Mouse (Mus musculus) embryonic facial prominence, embryonic 15.5 days (tissue): ENCODE results near the gene Plekha8. TPM values are rescaled to one million over a fixed set of nuclear protein-coding genes. Genes with fewer than 3 reads are reported as not detected.

Experiments
- ATAC-seq: fragments of 200-750 bp; cut with Nextera tagmentation; 2 replicates; pipeline ENCODE4 v1.8.0; 2017; ENCODE audit warnings: low read depth, moderate TSS enrichment; ENCODE audit not compliant: insufficient number of reproducible peaks, low FRiP score, low TSS enrichment
- H3K27ac ChIP-seq: fragments of 300-500 bp; sonication (generic); replicated peaks from 2 replicates; pipeline ENCODE4 v1.5.1; 2015; ENCODE audit warnings: mild to moderate bottlenecking, inconsistent platforms
- H3K27me3 ChIP-seq: fragments of 300-500 bp; sonication (generic); 2 replicates; pipeline ENCODE4 v1.6.1; 2015; ENCODE audit warnings: inconsistent platforms
- H3K36me3 ChIP-seq: fragments of 300-500 bp; sonication (generic); 2 replicates; pipeline ENCODE4 v1.6.1; 2015; ENCODE audit warnings: mild to moderate bottlenecking, inconsistent platforms
- H3K4me1 ChIP-seq: fragments of 300-500 bp; sonication (generic); 2 replicates; pipeline ENCODE4 v1.6.1; 2015; ENCODE audit warnings: inconsistent platforms
- H3K4me2 ChIP-seq: fragments of 300-500 bp; sonication (generic); replicated peaks from 2 replicates; pipeline ENCODE4 v1.6.1; 2015; ENCODE audit warnings: mild to moderate bottlenecking, inconsistent platforms
- H3K4me3 ChIP-seq: fragments of 300-500 bp; sonication (generic); replicated peaks from 2 replicates; pipeline ENCODE4 v1.5.1; 2015; ENCODE audit warnings: mild to moderate bottlenecking, inconsistent platforms
- H3K9ac ChIP-seq: fragments of 300-500 bp; sonication (generic); 2 replicates; pipeline ENCODE4 v1.6.1; 2015; ENCODE audit warnings: inconsistent platforms
- H3K9me3 ChIP-seq: fragments of 300-500 bp; sonication (generic); replicated peaks from 2 replicates; pipeline ENCODE4 v1.6.1; 2016; ENCODE audit warnings: inconsistent platforms
- WGBS: fragments of 180-500 bp; shearing (Covaris S2); methylation state at CpG from one replicate; pipeline ENCODE4 v1.1.7; 2015; 5-methylcytosine and 5-hydroxymethylcytosine counted together
- polyA plus RNA-seq: library from polyadenylated mRNA; unstranded; fragments of >200 nt; fragmentation: Nextera tagmentation; extraction: Ambion mirVana; gene quantifications from 2 replicates; pipeline ENCODE4 v1.2.1, GENCODE M21; 2015

The Plekha8 gene
- polyA plus RNA-seq, 1 experiment from 2014 or later: 6.7 TPM

DNA sequence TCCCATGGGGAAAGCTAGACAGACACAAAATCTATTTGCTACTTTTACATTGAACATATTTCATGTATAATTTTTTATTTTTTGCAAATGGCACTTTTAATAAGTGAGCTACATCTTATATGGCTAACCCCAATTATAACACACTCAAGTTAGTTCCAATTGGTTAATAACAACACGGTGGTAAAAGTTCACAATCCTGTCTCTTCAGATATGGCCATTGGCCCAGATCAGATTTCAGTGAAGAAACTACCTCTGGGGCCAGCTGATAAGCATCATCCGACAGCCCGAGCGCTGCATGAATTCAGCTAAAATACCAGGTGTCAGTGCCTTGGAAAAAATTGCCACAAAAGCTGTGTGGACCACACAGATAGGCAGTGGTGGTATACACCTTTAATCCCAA lies 7.2 kb upstream of the Plekha8 start:
- H3K4me1 ChIP-seq: peaks cover 17% of the 10 kb centered on the region
- no peak for ATAC-seq
- no peak overlapping the region for H3K27ac ChIP-seq
- 72% methylated on average over 4 of the region's 4 CpGs for WGBS
- no peaks in the 10 kb centered on the region for H3K27me3 ChIP-seq
- H3K9me3 ChIP-seq: no peaks in the 10 kb centered on the region
- peaks cover 16% of the 10 kb centered on the region; the same call in 1 of the 2 replicates for H3K36me3 ChIP-seq
- no peak overlapping the region for H3K4me3 ChIP-seq
- no peak overlapping the region for H3K4me2 ChIP-seq
- H3K9ac ChIP-seq: no peak overlapping the region

DNA sequence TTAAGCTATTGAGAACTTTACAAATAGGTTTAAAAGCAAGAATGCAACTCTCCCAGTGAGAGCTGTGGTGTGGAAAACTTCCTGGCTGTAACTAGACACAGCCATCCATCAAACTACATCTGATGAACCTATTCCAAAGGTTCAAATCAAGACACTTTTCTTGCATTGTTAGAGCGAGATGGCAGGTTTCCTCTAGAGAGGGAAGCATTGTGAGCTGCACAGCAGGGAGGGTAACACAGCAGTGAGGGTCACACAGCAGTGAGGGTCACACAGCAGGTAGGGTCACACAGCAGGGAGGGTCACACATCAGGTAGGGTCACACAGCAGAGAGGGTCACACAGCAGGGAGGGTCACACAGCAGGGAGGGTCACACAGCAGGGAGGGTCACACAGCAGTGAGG lies 6.7 kb upstream of the Plekha8 start:
- no peak for ATAC-seq
- H3K9ac ChIP-seq: no peak overlapping the region

DNA sequence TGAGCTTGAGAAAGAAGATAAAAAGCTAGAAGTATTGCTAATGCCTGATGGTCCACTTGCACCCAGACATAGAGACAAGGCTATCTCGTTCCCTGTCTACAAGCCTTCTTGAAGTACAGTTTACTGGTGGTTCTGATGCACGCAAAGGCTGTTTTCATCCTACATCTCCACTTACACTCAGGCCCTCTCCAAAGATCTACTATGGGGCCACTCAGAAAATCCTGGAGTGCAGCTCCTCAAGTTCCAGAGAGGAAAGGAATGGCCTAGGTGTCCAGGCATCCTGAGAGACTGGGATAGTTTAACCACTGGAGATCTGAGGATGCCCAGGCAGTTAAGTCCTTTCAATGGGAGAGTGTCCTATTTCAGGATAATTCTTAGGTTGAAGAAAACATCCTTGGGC lies 4.2 kb upstream of the Plekha8 start:
- ATAC-seq: no peak
- WGBS: 86% methylated on average over 2 of the region's 2 CpGs
- Histone ChIP-seq H3K4me3 (no peak overlapping the region), H3K27me3 (no peaks in the 10 kb centered on the region), H3K4me2 (no peak overlapping the region), H3K9ac (no peak overlapping the region), H3K9me3 (no peaks in the 10 kb centered on the region), H3K4me1 (peaks cover 23% of the 10 kb centered on the region), H3K27ac (no peak overlapping the region), H3K36me3 (0 out of 2 replicates have a peak, but pooled peaks cover 6% of the 10 kb centered on the region)

More for the DNA sequence above, 6.7 kb upstream of the Plekha8 start:
- Histone ChIP-seq H3K4me2 (no peak overlapping the region), H3K27ac (no peak overlapping the region), H3K9me3 (no peaks in the 10 kb centered on the region), H3K4me3 (no peak overlapping the region), H3K4me1 (peaks cover 17% of the 10 kb centered on the region), H3K27me3 (no peaks in the 10 kb centered on the region), H3K36me3 (peaks cover 11% of the 10 kb centered on the region; the same call in 1 of the 2 replicates)
- WGBS: 50% methylated on average over 1 of the region's 1 CpGs

DNA sequence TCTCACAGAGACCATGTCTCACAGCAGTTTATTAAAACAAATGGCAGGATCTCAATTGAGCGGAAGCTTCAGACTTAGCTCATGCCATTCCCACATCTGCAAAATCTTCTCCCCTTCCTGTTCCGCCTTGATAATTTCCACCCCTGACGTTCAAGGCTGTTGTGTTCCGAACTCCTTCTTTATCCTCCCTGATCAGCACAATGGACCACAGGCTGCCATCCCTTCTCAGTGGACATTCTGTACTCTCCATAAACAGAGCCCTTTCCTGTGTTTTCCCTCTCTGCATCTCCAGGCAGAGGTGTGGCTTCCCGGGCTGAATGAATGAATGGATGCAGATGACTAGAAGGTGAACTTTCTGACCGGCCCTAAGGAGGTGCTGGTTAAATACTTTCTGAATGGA lies 3.1 kb upstream of the Plekha8 start:
- 30% methylated on average over 6 of the region's 6 CpGs for WGBS

DNA sequence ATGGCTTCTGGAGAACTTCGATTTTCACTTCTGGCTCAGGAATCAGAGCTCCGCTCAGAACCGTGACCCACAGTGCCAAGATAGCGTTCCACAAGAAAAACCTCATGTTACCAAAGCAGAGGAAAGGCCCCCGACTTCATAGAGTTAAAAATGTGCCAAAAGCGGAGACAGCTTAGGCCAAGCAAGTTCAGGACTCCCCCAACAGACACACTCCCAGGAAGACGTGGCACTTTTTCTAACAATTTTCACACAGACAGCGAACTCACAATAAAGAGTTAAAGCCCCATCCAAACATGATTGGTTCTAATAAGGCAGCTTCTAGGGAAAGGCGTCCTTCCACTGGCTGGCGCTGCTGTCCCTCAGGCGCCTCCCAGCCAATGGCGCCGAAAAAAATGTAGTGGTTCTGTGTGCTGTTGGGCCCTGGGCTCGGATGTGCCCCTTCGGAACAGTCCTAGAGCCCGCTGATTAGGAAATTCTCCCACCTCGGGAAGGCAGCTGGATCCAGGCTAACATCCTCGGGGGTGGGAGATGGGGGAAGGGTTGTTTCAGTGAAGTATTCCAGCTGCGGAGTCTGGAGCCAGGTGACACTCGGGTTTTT lies 1.9 kb upstream of the Plekha8 start:
- peak overlapping the region; percentile 57 for H3K4me2 ChIP-seq
- H3K27ac ChIP-seq: peak overlapping the region; percentile 70
- H3K4me3 ChIP-seq: peak overlapping the region; percentile 55
- H3K27me3 ChIP-seq: no peaks in the 10 kb centered on the region
- no peaks in the 10 kb centered on the region for H3K9me3 ChIP-seq
- under 1% methylated on average over 20 of the region's 20 CpGs for WGBS
- 0 out of 2 replicates have a peak, but pooled peaks cover 2% of the 10 kb centered on the region for H3K36me3 ChIP-seq
- peak overlapping the region; percentile 41 for H3K9ac ChIP-seq
- peaks cover 34% of the 10 kb centered on the region for H3K4me1 ChIP-seq
- peak; percentile 91 for ATAC-seq

More for the DNA sequence above, 3.1 kb upstream of the Plekha8 start:
- Histone ChIP-seq H3K27ac (no peak overlapping the region), H3K9me3 (no peaks in the 10 kb centered on the region), H3K4me1 (peaks cover 34% of the 10 kb centered on the region), H3K9ac (no peak overlapping the region), H3K36me3 (0 out of 2 replicates have a peak, but pooled peaks cover 6% of the 10 kb centered on the region), H3K27me3 (no peaks in the 10 kb centered on the region), H3K4me2 (peak overlapping the region; percentile 53), H3K4me3 (peak overlapping the region; percentile 35)
- ATAC-seq: no peak

DNA sequence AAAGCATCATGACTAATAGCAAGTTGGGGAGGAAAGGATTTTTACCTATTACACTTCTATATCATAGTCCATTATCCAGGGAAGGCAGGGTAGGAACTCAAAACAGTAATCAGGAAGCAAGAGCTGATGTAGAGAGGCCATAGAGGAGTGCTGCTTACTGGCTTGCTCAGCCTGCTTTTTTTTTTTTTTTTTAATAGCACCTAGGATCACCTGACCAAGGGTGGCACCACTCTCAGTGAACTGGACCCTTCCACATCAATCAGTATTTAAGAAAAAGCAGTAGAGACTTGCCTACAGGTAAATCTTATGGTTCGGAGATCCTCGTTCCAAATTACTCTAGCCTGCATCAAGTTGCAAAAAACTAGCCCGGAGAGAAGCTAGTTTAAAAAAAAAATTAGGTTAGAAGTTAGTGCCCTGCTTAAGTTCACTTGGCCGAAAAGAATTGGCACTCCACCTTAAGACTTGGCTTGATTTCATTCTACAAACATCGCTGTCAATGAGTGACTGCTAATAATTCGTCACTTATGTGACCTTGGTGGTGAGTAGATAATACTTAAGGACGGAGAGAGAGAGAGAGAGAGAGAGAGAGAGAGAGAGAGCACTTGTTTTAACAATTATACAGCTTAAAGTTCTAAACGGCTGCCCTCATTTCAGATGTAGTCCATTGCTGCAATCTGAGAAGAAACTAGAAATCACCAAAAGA lies 994 bp upstream of the Plekha8 start:
- Histone ChIP-seq H3K4me2 (peak overlapping the region; percentile 57), H3K27me3 (no peaks in the 10 kb centered on the region), H3K9me3 (no peaks in the 10 kb centered on the region), H3K36me3 (no peaks in the 10 kb centered on the region), H3K9ac (no peak overlapping the region), H3K4me1 (peaks cover 34% of the 10 kb centered on the region), H3K27ac (no peak overlapping the region), H3K4me3 (peak overlapping the region; percentile 55)
- no peak for ATAC-seq
- WGBS: 47% methylated on average over 8 of the region's 8 CpGs

DNA sequence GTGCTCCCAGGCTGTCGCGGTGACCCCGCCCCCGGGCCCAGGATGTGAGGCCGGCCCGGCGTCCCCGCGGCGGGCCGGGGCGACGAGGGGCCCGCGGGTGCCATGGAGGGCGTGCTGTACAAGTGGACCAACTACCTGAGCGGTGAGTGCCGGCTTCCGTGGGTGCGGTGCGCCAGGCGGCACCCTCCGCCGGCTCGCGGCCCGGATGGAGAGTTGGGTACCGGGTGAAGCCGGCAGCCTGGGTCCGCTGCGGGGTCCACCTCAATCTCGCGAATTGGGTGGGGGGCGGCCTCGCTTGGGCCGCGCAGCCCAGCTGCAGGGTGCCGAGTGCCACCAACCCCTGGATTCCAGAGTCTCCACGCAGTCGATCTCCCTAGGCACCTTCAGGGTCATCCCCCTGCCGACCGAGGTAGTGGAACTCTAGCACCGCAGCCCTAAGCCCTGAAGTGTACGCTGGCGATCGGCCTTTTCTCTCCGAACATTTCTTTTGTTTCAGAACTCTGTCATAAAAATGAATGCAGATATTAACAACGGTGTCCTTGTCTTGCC lies 493 bp downstream of the Plekha8 start:
- peak overlapping the region; percentile 78 for H3K4me2 ChIP-seq
- H3K9ac ChIP-seq: peak overlapping the region; percentile 77
- H3K9me3 ChIP-seq: no peaks in the 10 kb centered on the region
- under 1% methylated on average over 48 of the region's 48 CpGs for WGBS
- peaks cover 34% of the 10 kb centered on the region for H3K4me1 ChIP-seq
- H3K27me3 ChIP-seq: no peaks in the 10 kb centered on the region
- ATAC-seq: no peak
- no peaks in the 10 kb centered on the region for H3K36me3 ChIP-seq
- H3K27ac ChIP-seq: peak overlapping the region; percentile 65
- peak overlapping the region; percentile 87 for H3K4me3 ChIP-seq

DNA sequence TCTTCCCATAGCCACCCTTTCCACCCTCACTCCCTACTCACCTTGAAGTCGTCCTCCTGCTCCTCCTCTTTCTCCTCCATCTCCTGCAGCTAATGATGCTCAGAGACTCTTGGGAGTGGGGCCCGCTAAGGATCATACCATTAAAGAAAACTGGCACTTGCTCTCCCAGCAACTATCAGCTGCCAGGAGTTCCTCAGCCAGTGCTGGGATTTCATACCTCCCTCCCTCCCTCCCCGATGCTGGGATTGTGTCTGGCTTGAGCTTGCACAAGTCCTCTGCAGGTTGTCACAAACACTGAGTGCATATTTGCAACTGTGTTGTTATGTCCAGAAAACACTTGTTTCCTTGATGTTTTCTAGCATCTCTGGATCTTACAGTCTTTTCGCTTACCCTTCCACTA lies 2.3 kb downstream of the Plekha8 start, which contains the start of gene Fkbp14:
Fkbp14 (minus strand) TSS at position 101 of the 400 bp plus-strand sequence.
- no peak for ATAC-seq
- Histone ChIP-seq H3K4me1 (peaks cover 18% of the 10 kb centered on the region), H3K36me3 (no peaks in the 10 kb centered on the region), H3K27ac (no peak within 1 kb of the TSS), H3K9me3 (no peaks in the 10 kb centered on the region), H3K4me2 (peak within 1 kb of the TSS; percentile 78), H3K4me3 (peak within 1 kb of the TSS; percentile 87), H3K27me3 (no peaks in the 10 kb centered on the region), H3K9ac (no peak within 1 kb of the TSS)
- WGBS: 70% methylated on average over 4 of the region's 4 CpGs

DNA sequence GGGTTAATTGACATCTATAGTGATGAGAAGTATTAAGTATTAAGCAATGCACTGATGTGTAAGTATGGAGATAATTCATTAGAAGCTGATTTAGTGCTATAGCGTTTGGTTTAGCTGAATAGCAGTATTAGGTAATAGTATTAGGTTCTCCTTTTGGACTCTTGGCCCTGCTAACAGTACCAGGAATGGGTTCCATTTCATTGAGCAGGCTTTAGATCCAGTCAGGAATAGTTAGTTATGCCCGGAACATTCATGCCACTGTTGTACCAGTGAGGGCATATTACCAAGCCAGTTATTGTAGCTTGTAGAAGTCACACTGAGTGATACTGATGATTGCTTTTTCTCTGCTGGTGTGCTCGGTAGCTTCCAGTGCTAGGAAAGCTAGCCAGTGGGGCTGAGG lies 2.8 kb downstream of the Plekha8 start:
- no peaks in the 10 kb centered on the region for H3K36me3 ChIP-seq
- no peaks in the 10 kb centered on the region for H3K9me3 ChIP-seq
- H3K4me1 ChIP-seq: peaks cover 17% of the 10 kb centered on the region
- H3K27ac ChIP-seq: no peak overlapping the region
- WGBS: 88% methylated on average over 3 of the region's 3 CpGs
- H3K4me2 ChIP-seq: no peak overlapping the region
- H3K27me3 ChIP-seq: no peaks in the 10 kb centered on the region
- H3K9ac ChIP-seq: no peak overlapping the region
- no peak for ATAC-seq
- H3K4me3 ChIP-seq: no peak overlapping the region

DNA sequence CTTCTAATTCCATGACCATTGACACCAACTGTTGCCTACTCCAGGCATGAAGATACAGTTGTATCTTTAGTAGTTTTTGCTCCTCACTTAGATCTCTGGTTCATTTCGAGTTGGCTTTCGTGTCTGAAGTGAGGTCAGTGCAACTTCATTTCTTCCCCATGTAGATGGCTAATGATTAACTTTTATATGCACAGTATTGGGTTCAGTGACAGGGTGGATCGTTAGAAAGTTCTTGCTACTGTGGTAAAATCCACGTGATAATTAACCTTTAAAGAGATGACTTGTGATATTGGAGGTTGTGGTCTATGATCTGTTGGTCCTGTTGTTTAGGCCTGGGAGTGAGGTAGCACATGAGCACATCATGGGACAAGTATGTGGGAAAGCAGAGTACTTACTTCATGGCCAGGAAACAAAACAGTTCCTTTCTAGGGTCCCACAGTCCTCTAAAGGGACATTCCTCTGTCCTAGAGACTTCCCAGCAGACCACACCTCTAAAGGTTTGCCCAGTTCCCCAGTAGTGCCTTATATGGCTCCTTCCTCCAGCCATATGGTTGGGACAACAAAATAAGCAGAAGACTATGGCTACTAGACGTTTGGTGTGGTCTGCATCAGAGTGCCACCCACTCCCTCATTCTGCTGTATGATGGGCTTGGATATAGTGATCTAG lies 5.9 kb downstream of the Plekha8 start:
- Histone ChIP-seq H3K27ac (no peak overlapping the region), H3K4me2 (no peak overlapping the region), H3K9me3 (no peaks in the 10 kb centered on the region), H3K9ac (no peak overlapping the region), H3K4me3 (no peak overlapping the region), H3K36me3 (0 out of 2 replicates have a peak, but pooled peaks cover 4% of the 10 kb centered on the region), H3K4me1 (peaks cover 13% of the 10 kb centered on the region), H3K27me3 (no peaks in the 10 kb centered on the region)
- 87% methylated on average over 5 of the region's 5 CpGs for WGBS
- ATAC-seq: no peak

DNA sequence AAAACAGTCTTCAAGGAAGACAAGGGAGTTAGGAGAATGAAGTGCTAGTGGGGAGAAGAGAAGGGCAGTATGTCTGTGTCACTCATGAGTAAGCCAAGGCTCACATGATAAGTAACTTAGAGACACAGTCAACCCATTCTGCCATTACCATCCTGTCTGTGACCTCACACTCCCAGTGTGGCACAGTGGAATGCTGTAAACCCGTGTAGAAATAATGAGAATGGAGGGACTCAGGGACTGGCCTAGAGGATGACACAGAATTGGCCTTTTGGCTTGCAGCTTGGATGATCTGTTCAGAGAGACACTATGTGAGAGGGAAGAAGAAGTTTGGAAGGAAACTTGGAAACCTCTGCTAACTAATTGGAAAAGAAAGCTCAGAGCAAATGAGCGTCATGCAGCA lies 8.0 kb downstream of the Plekha8 start:
- no peaks in the 10 kb centered on the region for H3K27me3 ChIP-seq
- H3K36me3 ChIP-seq: 0 out of 2 replicates have a peak, but pooled peaks cover 4% of the 10 kb centered on the region
- H3K4me2 ChIP-seq: no peak overlapping the region
- WGBS: 81% methylated on average over 2 of the region's 2 CpGs
- no peak overlapping the region for H3K4me3 ChIP-seq
- H3K4me1 ChIP-seq: 0 out of 2 replicates have a peak, but pooled peaks cover 3% of the 10 kb centered on the region
- H3K9me3 ChIP-seq: no peaks in the 10 kb centered on the region
- H3K27ac ChIP-seq: no peak overlapping the region
- no peak overlapping the region for H3K9ac ChIP-seq
- no peak for ATAC-seq
